Mouse (Mus musculus): ENCODE results near the gene Brsk1.

- TF ChIP-seq CTCF (IDR thresholded peaks at IDR 0.05) (no peak), EP300 (IDR thresholded peaks at IDR 0.05) (no peak)
These were observed 28.9 kb downstream of the Brsk1 start for GRCm38 (mm10) chr7:4719276-4719675.

All from lung, postnatal 0 days (tissue).